Comparison of ENCODE assay signal across 30 mouse cellular contexts in genomic region chr8:104358637-104359036, GRCm38 (mm10). TPM values are rescaled to one million over a fixed set of nuclear protein-coding genes. Genes with fewer than 3 reads are reported as not detected.
"Had no signal": no experiment of that assay in that cellular context is flagged by ENCODE, and none has a peak within 500 bp of the region (broad histone marks: within the 10 kb centered on the region; RNA-seq: fewer than 3 reads in every experiment).

No protein-coding gene starts in this region.

- H3K27me3 ChIP-seq: limb, embryonic 13.5 days; liver, embryonic 12.5 days; liver, embryonic 15.5 days; lung, embryonic 15.5 days; megakaryocyte, embryonic 14.5 days had no signal

- H3K4me2 ChIP-seq: limb, embryonic 13.5 days; liver, embryonic 12.5 days; liver, embryonic 15.5 days; lung, embryonic 15.5 days; midbrain, embryonic 12.5 days had no signal

- DNase-seq: kidney, adult 18-20 months; kidney, adult 9 months; kidney, postnatal 14 days; kidney, postnatal 4 days; liver; lung, adult 18-20 months; lung, postnatal 10 days; lung, postnatal 36 days; thymus, adult 18-20 months; thymus, postnatal 36 days had no signal

- H3K4me3 ChIP-seq: limb, embryonic 10.5 days; limb, embryonic 13.5 days; liver, embryonic 12.5 days; liver, embryonic 15.5 days; lung, embryonic 15.5 days; megakaryocyte, embryonic 14.5 days; midbrain, embryonic 12.5 days had no signal

- H3K27ac ChIP-seq: limb, embryonic 10.5 days; limb, embryonic 13.5 days; liver, embryonic 12.5 days; liver, embryonic 15.5 days; lung, embryonic 15.5 days; midbrain, embryonic 12.5 days had no signal

- H3K9me3 ChIP-seq: limb, embryonic 10.5 days; limb, embryonic 13.5 days; liver, embryonic 12.5 days; liver, embryonic 15.5 days; lung, embryonic 15.5 days; megakaryocyte, embryonic 14.5 days; midbrain, embryonic 12.5 days had no signal

- ATAC-seq: intestine, embryonic 16.5 days; liver, embryonic 12.5 days had no signal

- H3K4me1 ChIP-seq: limb, embryonic 13.5 days; lung, embryonic 15.5 days had no signal

- H3K9ac ChIP-seq: limb, embryonic 13.5 days; liver, embryonic 12.5 days; liver, embryonic 15.5 days; lung, embryonic 15.5 days; midbrain, embryonic 12.5 days had no signal

RNA-seq across cellular contexts. Expression of gene Cmtm2b, which starts 36.6 kb away (rescaled TPM):
- total RNA-seq: layer of hippocampus, adult 18-20 months; layer of hippocampus, postnatal 14 days; left cerebral cortex, adult 18-20 months; left cerebral cortex, postnatal 25 days had no signal
- polyA plus RNA-seq: intestine, embryonic 16.5 days; kidney, embryonic 16.5 days; limb, embryonic 10.5 days; limb, embryonic 13.5 days; liver, embryonic 12.5 days; liver, embryonic 15.5 days; lung, embryonic 15.5 days; midbrain, embryonic 12.5 days; neural tube, embryonic 11.5 days; neural tube, embryonic 14.5 days; small intestine, adult 2 months; spleen, adult 2 months; stomach, embryonic 16.5 days; urinary bladder, adult 2 months had no signal

RNA-seq across cellular contexts. Expression of gene Gm11020, which starts 37.3 kb away (rescaled TPM):
- total RNA-seq: layer of hippocampus, adult 18-20 months; layer of hippocampus, postnatal 14 days; left cerebral cortex, adult 18-20 months; left cerebral cortex, postnatal 25 days had no signal
- polyA plus RNA-seq: intestine, embryonic 16.5 days; kidney, embryonic 16.5 days; limb, embryonic 10.5 days; limb, embryonic 13.5 days; liver, embryonic 12.5 days; liver, embryonic 15.5 days; lung, embryonic 15.5 days; midbrain, embryonic 12.5 days; neural tube, embryonic 11.5 days; neural tube, embryonic 14.5 days; small intestine, adult 2 months; spleen, adult 2 months; stomach, embryonic 16.5 days; testis, adult 2 months; urinary bladder, adult 2 months had no signal

RNA-seq across cellular contexts. Expression of gene Cmtm1, which starts 48.7 kb away (rescaled TPM):
- total RNA-seq: layer of hippocampus, adult 18-20 months; layer of hippocampus, postnatal 14 days; left cerebral cortex, adult 18-20 months; left cerebral cortex, postnatal 25 days had no signal
- polyA plus RNA-seq: intestine, embryonic 16.5 days; kidney, embryonic 16.5 days; limb, embryonic 10.5 days; limb, embryonic 13.5 days; liver, embryonic 12.5 days; liver, embryonic 15.5 days; lung, embryonic 15.5 days; midbrain, embryonic 12.5 days; neural tube, embryonic 11.5 days; neural tube, embryonic 14.5 days; small intestine, adult 2 months; spleen, adult 2 months; stomach, embryonic 16.5 days; urinary bladder, adult 2 months had no signal
